Mouse (Mus musculus) thymus, adult 2 months (tissue): ENCODE measurements around the gene L3mbtl2. TPM values are rescaled to one million over a fixed set of nuclear protein-coding genes. Genes with fewer than 3 reads are reported as not detected.

ENCODE experiments used
- DNase-seq: peaks from one replicate; pipeline ENCODE4 v3.0.0; 2021
- H3K27ac ChIP-seq: fragments of 200-500 bp; 2 replicates; pipeline ENCODE4 v1.5.1; 2012; ENCODE audit warnings: low read length, control low read depth; ENCODE audit not compliant: control insufficient read depth, insufficient read depth
- H3K27me3 ChIP-seq: fragments of 200-500 bp; 2 replicates; pipeline ENCODE4 v1.6.1; 2012; ENCODE audit warnings: mild to moderate bottlenecking, low read length, moderate library complexity, mixed read lengths; ENCODE audit not compliant: control insufficient read depth, insufficient read depth
- H3K36me3 ChIP-seq: fragments of 200-500 bp; 2 replicates; pipeline ENCODE4 v1.6.1; 2012; ENCODE audit warnings: mild to moderate bottlenecking, low read length, moderate library complexity; ENCODE audit not compliant: control insufficient read depth, insufficient read depth
- H3K4me1 ChIP-seq: fragments of 200-500 bp; replicated peaks from 2 replicates; pipeline ENCODE4 v1.6.1; 2012; ENCODE audit warnings: low read length; ENCODE audit not compliant: control insufficient read depth, insufficient read depth
- H3K4me3 ChIP-seq: fragments of 200-500 bp; 2 replicates; pipeline ENCODE4 v1.5.1; 2012; ENCODE audit warnings: mild to moderate bottlenecking, low read length, control low read depth, moderate library complexity; ENCODE audit not compliant: control insufficient read depth, insufficient read depth
- CTCF ChIP-seq: fragments of 200-500 bp; IDR thresholded peaks from 2 replicates; pipeline ENCODE4 v1.5.1; 2012; ENCODE audit warnings: mild to moderate bottlenecking, control low read depth, low read length, moderate library complexity, borderline replicate concordance; ENCODE audit not compliant: control insufficient read depth, poor library complexity, insufficient read depth; ENCODE audit errors: extremely low read depth
- WGBS: fragments of 180-500 bp; shearing (Covaris S2); methylation state at CpG from one replicate; pipeline ENCODE4 v1.1.7; 2018; 5-methylcytosine and 5-hydroxymethylcytosine counted together
- polyA plus RNA-seq: library from polyadenylated mRNA; depleted of rRNA; stranded (reverse); fragments of >200 nt; gene quantifications from 2 replicates; pipeline ENCODE4 v1.2.3, GENCODE M21; 2012; rRNA removed

The L3mbtl2 gene
- polyA plus RNA-seq, 1 experiment = 35.4 TPM

- Histone ChIP-seq H3K4me3 (no peak overlapping the region), H3K36me3 (no peaks in the 10 kb centered on the region), H3K4me1 (0 out of 2 replicates have a peak, but pooled peaks cover 3% of the 10 kb centered on the region), H3K27me3 (no peaks in the 10 kb centered on the region), H3K27ac (no peak overlapping the region)
- DNase-seq = no peak
- 47% methylated on average over 3 of the region's 3 CpGs for WGBS
- no peak for TF ChIP-seq CTCF
Observed at GRCm38 (mm10) chr15:81735075-81735474, 71.4 kb downstream of the L3mbtl2 start.

Other genes with a start within 250 kb of the L3mbtl2 start
- 85.2 and 104 TPM in 2 replicates for gene Rbx1, start 197.6 kb upstream of the L3mbtl2 start, polyA plus RNA-seq
- gene Ep300, start 78.5 kb upstream of the L3mbtl2 start, polyA plus RNA-seq = 60.6 and 70.7 TPM in 2 replicates
- gene Chadl, start 33.4 kb downstream of the L3mbtl2 start, polyA plus RNA-seq = 1.7 TPM in 2 replicates
- 42.3 and 49.5 TPM in 2 replicates for gene Zc3h7b, start 81.2 kb downstream of the L3mbtl2 start, polyA plus RNA-seq
- 73.9 and 82.0 TPM in 2 replicates for gene Rangap1, start 81.6 kb downstream of the L3mbtl2 start, polyA plus RNA-seq
- gene Tef, start 138.5 kb downstream of the L3mbtl2 start, polyA plus RNA-seq = 29.3 and 34.6 TPM in 2 replicates
- 64.6 and 76.1 TPM in 2 replicates for gene Tob2, start 194.9 kb downstream of the L3mbtl2 start, polyA plus RNA-seq
- 71.7 and 87.9 TPM in 2 replicates for gene Phf5a, start 208.0 kb downstream of the L3mbtl2 start, polyA plus RNA-seq
- 342 and 377 TPM in 2 replicates for gene Aco2, start 208.4 kb downstream of the L3mbtl2 start, polyA plus RNA-seq